Mouse (Mus musculus): ENCODE measurements at regions not wholly inside any gene's neighbourhood (a gene's known extent, or its start where the extent isn't known, plus 50 kb on each side); places are given as distances from the start of the nearest gene placed in this dataset.

DNA sequence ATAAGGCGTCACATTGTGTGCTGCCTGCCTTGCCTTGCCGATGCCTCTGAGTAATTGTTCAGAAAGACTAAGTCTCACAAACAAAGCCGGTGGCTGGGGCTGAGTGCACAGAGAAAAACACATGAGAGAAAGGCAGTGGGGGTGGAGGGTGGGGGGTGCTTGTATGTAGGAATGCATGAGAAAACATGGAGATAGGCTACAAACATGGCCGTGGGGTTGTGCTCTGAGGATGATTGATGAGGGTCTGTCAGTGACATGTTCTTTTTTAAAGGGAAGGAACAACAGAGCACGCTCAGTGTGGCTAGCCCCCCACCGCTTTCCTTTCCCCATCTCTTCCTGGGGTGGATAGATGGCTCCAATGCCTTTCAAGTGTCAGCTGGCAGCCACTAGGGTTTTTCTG lies 304.8 kb downstream of the Nkx6-1 start:
- TF ChIP-seq CTCF (IDR thresholded peaks at IDR 0.05; ENCODE audit: borderline replicate concordance, insufficient read depth, low read depth, low read length) (no peak), POLR2A (IDR thresholded peaks at IDR 0.05; ENCODE audit: borderline replicate concordance, insufficient read depth, low read length) (no peak)

All from cerebellum, adult 2 months (tissue).